Mouse (Mus musculus) right cerebral cortex, postnatal 36 days (tissue): ENCODE data around the gene Cldn7.
A peak's percentile ranks its signal among the peaks of the same experiment; 100 is the strongest.
"Not testable (repeated sequence)": the region's sequence is repeated elsewhere in the genome, so short reads cannot be mapped to it uniquely, and the experiment has no call there.

Source experiments
- DNase-seq, 2 experiments: peaks; one replicate each; pipeline ENCODE4 v3.0.0; 2022; ENCODE audit warnings: low spot score in 2 of 2, mixed read lengths in 1 of 2

Cldn7 gene

GRCm38 (mm10) chr11:70014051-70014450, 49.5 kb downstream of the Cldn7 start:
- no peak for DNase-seq

- DNase-seq, result peak; percentile 84 to 85
These were observed 50.4 kb downstream of the Cldn7 start, which contains the start of gene Acadvl for GRCm38 (mm10) chr11:70014880-70015558. TSS of gene Acadvl (minus strand) at chr11:70015411.

- DNase-seq, result no peak
These were observed 51.1 kb downstream of the Cldn7 start for GRCm38 (mm10) chr11:70015677-70016076.

- DNase-seq, result not testable (repeated sequence)
These were observed 51.6 kb downstream of the Cldn7 start for GRCm38 (mm10) chr11:70016177-70016576.

- DNase-seq, result no peak
These were observed 52.1 kb downstream of the Cldn7 start, which contains the start of gene Dlg4 for GRCm38 (mm10) chr11:70016669-70017068. TSS of gene Dlg4 (plus strand) at chr11:70016942.

- DNase-seq, result no peak
These were observed 52.7 kb downstream of the Cldn7 start for GRCm38 (mm10) chr11:70017199-70017767.
